Mouse (Mus musculus) liver, embryonic 16.5 days (tissue): ENCODE results near the gene Dntt. TPM values are rescaled to one million over a fixed set of nuclear protein-coding genes. Genes with fewer than 3 reads are reported as not detected.

Experiments used
- ATAC-seq: fragments of 200-750 bp; cut with Nextera tagmentation; 2 replicates; pipeline ENCODE4 v1.8.0; 2017; ENCODE audit warnings: low read depth, mild to moderate bottlenecking, moderate number of reproducible peaks, moderate library complexity
- H3K27ac ChIP-seq: fragments of 300-500 bp; sonication (generic); 2 replicates; pipeline ENCODE4 v1.5.1; 2014; ENCODE audit warnings: mild to moderate bottlenecking, low read length
- H3K27me3 ChIP-seq: fragments of 300-500 bp; sonication (generic); 2 replicates; pipeline ENCODE4 v1.6.1; 2014; ENCODE audit warnings: low read depth, low read length, mixed read lengths; ENCODE audit not compliant: control insufficient read depth, insufficient read depth
- H3K36me3 ChIP-seq: fragments of 300-500 bp; sonication (generic); 2 replicates; pipeline ENCODE4 v1.6.1; 2014; ENCODE audit warnings: mild to moderate bottlenecking; ENCODE audit not compliant: control insufficient read depth, insufficient read depth
- H3K4me1 ChIP-seq: fragments of 300-500 bp; sonication (generic); 2 replicates; pipeline ENCODE4 v1.6.1; 2014; ENCODE audit warnings: low read depth, low read length, mixed read lengths; ENCODE audit not compliant: control insufficient read depth
- H3K4me2 ChIP-seq: fragments of 300-500 bp; sonication (generic); 2 replicates; pipeline ENCODE4 v1.6.1; 2014; ENCODE audit warnings: low read depth, low read length, mixed read lengths
- H3K4me3 ChIP-seq: fragments of 300-500 bp; sonication (generic); 2 replicates; pipeline ENCODE4 v1.5.1; 2014; ENCODE audit warnings: low read depth, mild to moderate bottlenecking, low read length
- H3K9ac ChIP-seq: fragments of 300-500 bp; sonication (generic); 2 replicates; pipeline ENCODE4 v1.6.1; 2014; ENCODE audit warnings: low read depth, low read length
- H3K9me3 ChIP-seq: fragments of 300-500 bp; sonication (generic); replicated peaks from 2 replicates; pipeline ENCODE4 v1.6.1; 2016; ENCODE audit warnings: low read length; ENCODE audit not compliant: control insufficient read depth
- WGBS: fragments of 180-500 bp; shearing (Covaris S2); extraction: QIAGEN DNeasy Blood & Tissue Kit; methylation state at CpG from one replicate; pipeline ENCODE4 v1.1.7; 2014; ENCODE audit not compliant: insufficient replicate concordance; 5-methylcytosine and 5-hydroxymethylcytosine counted together
- polyA plus RNA-seq: library from polyadenylated mRNA; unstranded; fragments of >200 nt; fragmentation: Nextera tagmentation; extraction: Ambion mirVana; gene quantifications from 2 replicates; pipeline ENCODE4 v1.2.1, GENCODE M21; 2015

Dntt gene
- polyA plus RNA-seq, 1 experiment from 2014 or later: not detected

- Histone ChIP-seq H3K4me2 (no peak overlapping the region), H3K27ac (no peak overlapping the region), H3K9me3 (no peaks in the 10 kb centered on the region), H3K27me3 (no peaks in the 10 kb centered on the region), H3K9ac (no peak overlapping the region), H3K4me3 (no peak overlapping the region), H3K4me1 (no peaks in the 10 kb centered on the region), H3K36me3 (no peaks in the 10 kb centered on the region)
- ATAC-seq: no peak
- 66% methylated on average over 14 of the region's 14 CpGs for WGBS
Measured at GRCm38 (mm10) chr19:41073746-41074455, 44.8 kb downstream of the Dntt start.

- 75% methylated on average over 3 of the region's 3 CpGs for WGBS
- no peak within 1 kb of the TSS for H3K4me2 ChIP-seq
Measured at GRCm38 (mm10) chr19:41076906-41077305, 47.8 kb downstream of the Dntt start, which contains the start of gene Opalin. Gene Opalin, minus strand, starts transcription at chr19:41077113.

GRCm38 (mm10) chr19:41081589-41081988 is 52.5 kb downstream of the Dntt start:
- Histone ChIP-seq H3K36me3 (no peaks in the 10 kb centered on the region), H3K4me3 (no peak overlapping the region), H3K9me3 (no peaks in the 10 kb centered on the region), H3K9ac (no peak overlapping the region), H3K27ac (no peak overlapping the region), H3K4me2 (no peak overlapping the region), H3K4me1 (no peaks in the 10 kb centered on the region), H3K27me3 (no peaks in the 10 kb centered on the region)
- no peak for ATAC-seq
- 65% methylated on average over 3 of the region's 3 CpGs for WGBS

More at GRCm38 (mm10) chr19:41076906-41077305, 47.8 kb downstream of the Dntt start, which contains the start of gene Opalin:
- Histone ChIP-seq H3K4me1 (no peaks in the 10 kb centered on the region), H3K4me3 (no peak within 1 kb of the TSS), H3K36me3 (no peaks in the 10 kb centered on the region), H3K9me3 (no peaks in the 10 kb centered on the region), H3K27ac (no peak within 1 kb of the TSS), H3K27me3 (no peaks in the 10 kb centered on the region), H3K9ac (no peak within 1 kb of the TSS)
- no peak for ATAC-seq

- no peaks in the 10 kb centered on the region for H3K4me1 ChIP-seq
- H3K4me3 ChIP-seq: no peak overlapping the region
- peaks cover 6% of the 10 kb centered on the region; the same call in 1 of the 2 replicates for H3K27me3 ChIP-seq
- no peaks in the 10 kb centered on the region for H3K36me3 ChIP-seq
- H3K27ac ChIP-seq: no peak overlapping the region
- ATAC-seq: no peak
- WGBS: 68% methylated on average over 14 of the region's 14 CpGs
- no peak overlapping the region for H3K4me2 ChIP-seq
- no peak overlapping the region for H3K9ac ChIP-seq
- H3K9me3 ChIP-seq: no peaks in the 10 kb centered on the region
Measured at GRCm38 (mm10) chr19:41083646-41084045, 54.6 kb downstream of the Dntt start.

- Histone ChIP-seq H3K4me2 (no peak overlapping the region), H3K27me3 (peaks cover 6% of the 10 kb centered on the region; the same call in 1 of the 2 replicates), H3K27ac (no peak overlapping the region), H3K9ac (no peak overlapping the region), H3K4me3 (no peak overlapping the region), H3K4me1 (no peaks in the 10 kb centered on the region), H3K36me3 (no peaks in the 10 kb centered on the region), H3K9me3 (no peaks in the 10 kb centered on the region)
- 64% methylated on average over 6 of the region's 6 CpGs for WGBS
- ATAC-seq: no peak
Measured at GRCm38 (mm10) chr19:41086289-41086688, 57.2 kb downstream of the Dntt start.

GRCm38 (mm10) chr19:41086700-41087099 is 57.6 kb downstream of the Dntt start:
- ATAC-seq: no peak
- peaks cover 6% of the 10 kb centered on the region; the same call in 1 of the 2 replicates for H3K27me3 ChIP-seq
- H3K9ac ChIP-seq: no peak overlapping the region
- no peak overlapping the region for H3K27ac ChIP-seq
- H3K4me2 ChIP-seq: no peak overlapping the region
- H3K9me3 ChIP-seq: no peaks in the 10 kb centered on the region
- H3K4me1 ChIP-seq: no peaks in the 10 kb centered on the region
- WGBS: 0% methylated on average over 2 of the region's 2 CpGs
- no peaks in the 10 kb centered on the region for H3K36me3 ChIP-seq
- H3K4me3 ChIP-seq: no peak overlapping the region

GRCm38 (mm10) chr19:41087901-41088300 is 58.8 kb downstream of the Dntt start:
- Histone ChIP-seq H3K4me2 (no peak overlapping the region), H3K9ac (no peak overlapping the region), H3K4me3 (no peak overlapping the region), H3K4me1 (no peaks in the 10 kb centered on the region), H3K27me3 (peaks cover 6% of the 10 kb centered on the region; the same call in 1 of the 2 replicates), H3K36me3 (no peaks in the 10 kb centered on the region), H3K27ac (no peak overlapping the region), H3K9me3 (no peaks in the 10 kb centered on the region)
- ATAC-seq: no peak
- WGBS: 51% methylated on average over 4 of the region's 4 CpGs

- Histone ChIP-seq H3K36me3 (no peaks in the 10 kb centered on the region), H3K4me1 (no peaks in the 10 kb centered on the region), H3K9me3 (no peaks in the 10 kb centered on the region), H3K27me3 (peaks cover 6% of the 10 kb centered on the region; the same call in 1 of the 2 replicates), H3K4me2 (no peak overlapping the region), H3K27ac (no peak overlapping the region), H3K4me3 (no peak overlapping the region), H3K9ac (no peak overlapping the region)
- WGBS: 23% methylated on average over 18 of the region's 18 CpGs
- no peak for ATAC-seq
Measured at GRCm38 (mm10) chr19:41088491-41088890, 59.4 kb downstream of the Dntt start.

GRCm38 (mm10) chr19:41089833-41090232 is 60.8 kb downstream of the Dntt start:
- ATAC-seq: no peak
- Histone ChIP-seq H3K27ac (no peak overlapping the region), H3K4me2 (no peak overlapping the region), H3K9me3 (no peaks in the 10 kb centered on the region), H3K9ac (no peak overlapping the region), H3K4me3 (no peak overlapping the region), H3K27me3 (peaks cover 6% of the 10 kb centered on the region; the same call in 1 of the 2 replicates), H3K36me3 (no peaks in the 10 kb centered on the region), H3K4me1 (no peaks in the 10 kb centered on the region)
- 3% methylated on average over 5 of the region's 5 CpGs for WGBS
